Mouse (Mus musculus) thymus, postnatal 36 days (tissue): Measurements from ENCODE around the gene Dph2.

ENCODE experiments used
- DNase-seq, 2 experiments: peaks; one replicate each; pipeline ENCODE4 v3.0.0; 2022; ENCODE audit warnings: mixed read lengths in 2 of 2

Gene Dph2

DNA sequence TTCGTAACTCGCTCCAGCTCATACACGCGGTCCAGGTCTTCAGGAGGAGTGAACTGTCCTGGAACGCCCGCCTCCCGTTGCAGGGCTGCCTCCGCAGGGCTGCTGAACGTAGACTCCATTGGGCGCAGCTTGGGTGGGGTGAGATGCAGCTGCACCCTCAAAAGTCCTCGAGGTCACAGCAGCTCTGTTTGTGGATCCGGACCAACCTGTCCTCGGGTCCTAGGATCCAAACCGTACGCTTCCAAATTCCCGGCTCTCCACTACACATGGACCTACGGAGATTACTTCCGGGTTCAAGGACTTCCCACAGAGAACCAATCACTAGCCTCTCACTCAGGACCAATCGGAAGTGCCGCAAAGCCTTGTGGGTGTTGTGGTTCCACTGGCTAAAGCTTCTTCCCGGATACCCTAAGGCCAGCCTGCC lies at the start of gene Dph2:
TSS of gene Dph2 (minus strand) at position 295 of the 424 bp plus-strand sequence.
- DNase-seq: peak; percentile 71 to 82

DNA sequence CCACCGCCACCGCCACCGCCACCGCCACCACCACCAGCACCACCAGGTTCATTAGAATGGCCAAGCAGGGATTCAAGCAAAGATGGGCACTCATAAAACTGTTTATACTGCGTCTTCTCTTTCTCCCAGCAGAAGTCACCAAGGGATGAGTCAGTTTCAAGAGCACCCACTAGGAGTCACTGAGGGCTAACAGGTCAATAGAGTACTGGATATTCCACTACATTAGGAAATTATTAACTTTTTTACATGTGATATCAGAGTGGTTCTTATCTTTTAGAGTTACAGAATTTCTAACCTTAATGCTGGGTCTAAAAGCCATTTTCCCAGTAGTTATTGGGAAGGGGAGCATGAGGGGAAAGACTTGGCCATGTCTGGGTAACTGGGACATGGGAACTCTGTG lies 45.1 kb upstream of the Dph2 start:
- DNase-seq: no peak

DNA sequence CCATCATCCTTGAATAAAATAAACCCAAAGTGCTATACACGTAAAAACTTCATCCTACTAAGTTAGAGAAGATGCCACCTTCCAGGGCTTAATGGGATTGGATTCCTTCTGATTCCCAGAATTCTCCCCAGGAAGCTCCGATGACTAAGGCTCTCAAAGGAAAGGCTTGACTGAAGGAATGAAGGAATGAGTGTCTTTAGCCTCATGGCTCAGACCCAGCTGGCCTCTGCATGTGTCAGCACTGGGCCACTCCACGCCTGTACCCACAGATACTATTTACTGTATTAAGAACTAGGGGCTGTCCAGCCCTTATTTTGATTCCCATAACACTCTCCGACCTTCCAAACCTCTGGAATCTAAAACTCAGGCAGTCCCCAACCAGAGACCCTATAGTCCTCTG lies 42.2 kb upstream of the Dph2 start:
- no peak for DNase-seq

DNA sequence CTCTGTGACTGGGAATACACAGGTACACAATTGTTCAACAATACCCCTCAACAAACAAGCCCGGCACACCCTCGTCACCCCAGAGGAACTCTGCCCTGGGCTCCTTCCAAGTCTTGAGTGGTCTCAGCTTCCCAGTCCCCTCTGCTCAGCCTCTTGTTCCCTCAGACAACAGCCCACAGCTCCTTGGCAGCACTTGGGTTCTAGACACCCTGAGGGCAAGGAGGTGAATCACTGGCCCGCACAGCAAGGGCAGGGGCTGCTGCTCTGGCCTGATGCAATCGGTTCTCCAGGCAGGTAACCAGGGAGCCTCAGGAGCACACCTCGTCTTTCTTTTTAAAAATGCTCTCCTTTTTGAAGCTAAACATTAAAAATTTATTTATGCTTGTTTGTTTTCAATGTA lies 41.4 kb upstream of the Dph2 start:
- no peak for DNase-seq

DNA sequence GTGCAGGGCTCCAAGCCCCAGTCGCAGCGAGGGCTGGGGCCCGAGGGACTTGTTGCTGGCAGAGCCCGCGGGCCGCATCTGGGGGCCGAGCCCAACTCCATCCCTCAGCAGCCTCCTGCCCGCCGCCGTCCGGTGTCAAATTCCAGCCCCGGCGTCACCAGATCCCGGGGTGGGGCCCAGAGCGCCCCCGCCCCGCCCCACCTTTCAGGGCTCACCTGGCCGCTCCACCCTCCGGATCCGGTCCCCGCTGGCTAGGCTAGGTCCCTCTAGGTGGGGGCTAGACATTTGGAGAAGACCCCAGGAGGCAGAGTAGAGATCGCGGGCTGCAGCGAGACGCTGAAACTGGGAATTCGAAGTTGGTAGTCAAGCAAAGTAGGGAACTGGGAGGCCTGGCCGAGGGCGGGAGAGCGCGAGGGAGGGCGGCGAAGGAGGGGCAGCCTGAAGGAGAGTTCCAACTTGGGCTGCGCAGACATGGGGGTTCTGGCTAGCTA lies 37.6 kb upstream of the Dph2 start, which contains the start of gene Artn:
TSS of gene Artn (minus strand) at position 373 of the 491 bp plus-strand sequence.
- peak in 1 of 2 experiments; percentile 12 for DNase-seq

DNA sequence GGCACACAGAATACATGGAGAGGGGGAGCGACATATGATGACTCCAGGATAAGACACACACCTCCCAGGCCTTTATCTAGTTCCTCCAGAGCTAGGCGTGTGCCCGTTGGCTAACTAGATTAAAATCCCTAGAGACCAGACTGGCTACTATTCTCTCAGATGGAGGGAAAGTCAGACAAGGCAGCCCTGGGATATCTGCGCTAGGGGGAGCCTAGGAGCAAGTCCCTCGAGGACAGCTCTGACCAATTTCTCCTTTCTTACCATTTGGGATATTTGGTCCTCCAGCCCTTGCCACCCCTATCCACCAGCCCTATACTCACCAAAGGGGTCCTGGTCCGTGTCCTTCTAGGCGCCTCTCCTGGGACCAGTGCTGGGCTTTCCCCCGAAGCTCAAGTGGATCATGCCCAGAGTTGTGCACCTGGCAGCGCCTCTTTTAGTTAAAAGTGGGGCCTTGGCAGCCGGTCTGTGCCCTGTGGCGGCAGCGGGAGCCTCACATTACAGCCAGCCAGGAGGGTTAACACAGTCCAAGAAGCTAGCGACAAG lies 36.9 kb upstream of the Dph2 start:
- DNase-seq: no peak

DNA sequence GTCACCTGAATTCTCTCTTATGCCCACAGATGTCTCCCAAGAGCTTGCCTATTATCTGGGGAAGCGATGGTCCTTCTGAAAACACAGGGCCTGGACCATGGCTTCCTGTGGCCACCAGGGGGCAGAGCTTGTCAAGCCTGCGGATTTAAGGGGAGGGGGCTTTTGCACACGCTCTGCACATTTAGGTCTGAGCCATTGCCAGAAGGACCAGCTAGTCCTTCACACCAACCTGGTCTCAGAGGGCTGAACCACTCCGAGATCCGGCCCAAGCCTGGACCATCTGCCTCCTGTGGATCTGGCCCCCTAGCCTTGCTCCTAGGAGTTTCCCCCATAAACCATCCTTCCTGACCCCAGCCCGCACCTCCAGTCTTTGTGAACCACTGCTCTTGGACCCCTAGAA lies 36.4 kb upstream of the Dph2 start:
- DNase-seq: peak; percentile 18 to 24

DNA sequence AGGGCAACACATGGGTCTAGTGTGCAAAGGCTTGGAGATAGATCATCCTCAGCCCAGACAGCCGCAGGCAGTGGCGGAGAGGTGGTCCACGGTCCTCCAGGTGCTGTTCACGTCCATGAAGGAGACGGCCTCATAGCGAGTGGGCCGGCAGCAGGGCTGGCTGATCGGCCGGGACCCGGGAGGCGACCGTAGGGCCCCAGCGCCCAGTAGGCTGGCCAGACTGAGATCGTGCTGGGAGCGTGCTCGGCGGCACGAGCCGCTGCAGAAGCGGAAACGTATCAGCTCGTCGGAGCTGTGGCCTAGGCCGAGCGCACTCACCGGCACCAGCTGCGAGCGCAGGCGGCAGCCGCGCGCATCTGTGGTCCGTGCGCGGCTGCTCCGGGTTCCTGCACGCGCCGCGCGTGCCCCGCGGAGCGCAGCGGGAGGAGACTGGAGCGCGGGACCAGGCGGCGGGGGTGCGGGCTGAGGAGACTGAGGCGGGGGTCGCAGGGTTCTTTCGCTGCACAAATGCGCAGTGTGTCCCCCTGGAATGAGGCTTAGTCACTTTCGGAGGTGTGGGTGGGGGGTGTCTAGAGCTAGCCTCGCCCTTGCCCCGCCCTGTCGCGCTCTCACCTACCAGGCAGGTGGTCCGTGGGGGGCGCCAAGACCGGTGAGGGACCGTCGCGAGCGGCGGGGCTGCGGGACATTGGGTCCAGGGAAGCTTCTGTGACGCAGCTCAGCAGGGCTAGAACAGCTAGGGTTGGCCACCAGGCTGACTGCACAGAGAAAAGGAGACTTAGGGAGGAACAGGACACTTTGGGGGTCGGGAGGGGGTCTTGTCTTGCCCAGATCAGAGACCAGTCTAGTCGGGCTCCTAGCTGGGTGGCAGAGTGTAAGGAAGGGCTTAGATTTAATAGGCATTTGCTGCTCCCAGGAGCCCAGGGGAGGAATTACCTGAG lies 35.0 kb upstream of the Dph2 start:
- peak; percentile 17 to 29 for DNase-seq

DNA sequence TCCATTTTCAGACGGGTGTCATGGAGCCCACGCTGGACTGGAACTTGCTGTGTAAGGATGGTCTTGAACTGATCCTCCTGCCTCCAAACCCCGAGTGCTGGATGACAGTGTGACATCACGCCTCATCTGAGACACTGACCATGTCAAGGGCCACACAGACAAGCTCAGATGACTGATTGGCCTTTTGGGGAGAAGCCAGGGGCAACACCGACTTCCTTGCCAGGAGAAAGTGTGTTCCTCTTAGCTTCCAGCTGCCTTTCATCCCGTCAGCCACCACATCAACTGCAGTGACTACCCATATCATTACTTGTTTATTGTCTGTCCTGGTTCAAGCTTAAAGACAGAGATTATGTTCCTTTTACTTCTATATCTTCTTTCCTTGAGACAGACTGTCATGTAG lies 33.1 kb upstream of the Dph2 start:
- DNase-seq: no peak

DNA sequence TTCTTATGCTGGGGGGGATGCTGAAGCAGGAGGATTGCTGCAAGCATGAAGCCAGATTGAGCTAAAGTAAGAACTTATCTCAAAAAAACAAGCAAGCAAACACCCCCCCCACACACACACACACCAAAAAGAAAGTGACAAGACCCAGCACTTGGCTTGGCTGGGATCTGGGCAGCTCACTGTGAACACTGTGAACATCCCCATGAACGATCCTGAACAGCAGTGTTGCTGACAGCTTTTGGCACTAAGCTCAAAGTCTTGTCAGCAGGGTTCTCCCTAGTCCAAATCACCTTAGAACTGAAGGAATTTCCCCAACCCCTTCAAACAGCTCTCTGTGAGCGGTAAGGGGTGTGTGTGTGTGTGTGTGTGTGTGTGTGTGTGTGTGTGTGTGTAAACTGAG lies 31.6 kb upstream of the Dph2 start:
- no peak for DNase-seq

DNA sequence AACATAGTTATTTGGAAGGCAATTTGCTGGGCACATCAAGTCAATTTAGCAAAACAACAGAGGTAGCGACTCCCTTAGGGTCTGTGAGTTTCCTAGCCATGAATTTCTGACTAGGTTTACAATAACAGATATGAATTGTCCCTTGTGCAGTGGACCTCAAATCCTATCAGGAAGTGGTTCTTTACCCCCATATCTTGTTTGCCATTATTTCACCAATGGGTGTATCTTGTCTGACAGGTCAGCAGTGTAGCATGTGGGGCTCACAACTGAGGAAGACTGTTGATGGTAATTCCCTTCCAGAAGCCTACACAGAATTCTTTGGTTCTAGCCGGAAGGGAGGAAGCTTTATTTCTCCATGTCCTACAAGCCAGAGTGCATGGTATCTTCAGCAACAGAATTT lies 29.5 kb upstream of the Dph2 start:
- DNase-seq: no peak

DNA sequence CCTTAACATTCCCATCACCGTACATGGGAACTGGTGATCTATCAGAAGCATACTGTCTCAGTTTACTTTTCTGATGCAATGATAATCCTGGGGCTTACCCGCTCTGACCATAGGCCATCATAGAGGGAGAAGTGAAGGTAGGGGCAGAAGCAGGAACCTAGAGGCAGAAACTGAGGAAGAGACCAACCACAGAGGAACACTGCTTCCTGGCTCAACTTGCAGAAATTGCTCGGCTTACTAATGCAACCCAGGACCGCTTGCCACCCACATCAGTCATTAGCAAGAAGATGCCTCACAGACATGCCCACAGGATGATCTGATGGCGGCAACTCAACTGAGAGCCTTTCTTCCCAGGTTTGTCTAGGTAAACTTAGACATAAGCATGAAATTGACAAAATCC lies 26.9 kb upstream of the Dph2 start:
- no peak for DNase-seq

DNA sequence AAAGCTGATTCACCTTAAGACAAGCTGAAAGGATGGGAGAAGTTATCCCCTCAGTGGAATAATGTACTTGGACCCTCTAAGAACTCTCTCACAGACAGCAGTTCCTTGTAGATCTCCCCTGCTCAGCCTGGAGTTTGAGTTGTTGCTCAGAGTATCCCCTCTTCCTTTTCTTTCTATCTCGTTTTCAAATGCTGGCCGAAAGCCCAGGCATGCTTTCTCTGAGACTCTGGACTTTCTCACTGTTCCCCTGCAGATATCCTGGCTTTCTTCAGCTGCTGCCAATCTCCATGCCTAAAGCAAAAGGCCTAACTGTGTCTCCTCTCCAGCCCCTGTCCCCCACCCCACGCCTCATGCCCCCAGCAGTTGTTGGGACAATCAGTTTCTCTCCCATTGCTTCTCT lies 26.4 kb upstream of the Dph2 start:
- DNase-seq: no peak

DNA sequence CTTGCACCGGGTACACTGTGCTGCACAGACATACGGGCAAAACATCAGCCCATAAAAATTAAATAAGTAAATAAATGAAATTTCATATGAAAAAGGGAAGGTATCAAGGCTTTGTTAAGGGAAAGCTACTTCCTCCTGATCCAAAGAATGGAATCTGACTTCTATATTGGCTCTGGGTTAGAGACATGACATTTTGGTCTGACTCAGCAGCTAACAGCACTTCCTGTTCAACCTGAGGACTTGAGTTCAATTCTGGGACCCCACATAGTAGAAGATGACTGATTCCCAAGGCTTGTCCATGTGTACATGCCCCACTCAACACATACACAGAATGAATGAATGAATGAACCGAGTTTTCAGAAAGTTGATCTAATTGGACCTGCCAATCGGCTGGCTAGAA lies 26.0 kb upstream of the Dph2 start:
- no peak for DNase-seq

DNA sequence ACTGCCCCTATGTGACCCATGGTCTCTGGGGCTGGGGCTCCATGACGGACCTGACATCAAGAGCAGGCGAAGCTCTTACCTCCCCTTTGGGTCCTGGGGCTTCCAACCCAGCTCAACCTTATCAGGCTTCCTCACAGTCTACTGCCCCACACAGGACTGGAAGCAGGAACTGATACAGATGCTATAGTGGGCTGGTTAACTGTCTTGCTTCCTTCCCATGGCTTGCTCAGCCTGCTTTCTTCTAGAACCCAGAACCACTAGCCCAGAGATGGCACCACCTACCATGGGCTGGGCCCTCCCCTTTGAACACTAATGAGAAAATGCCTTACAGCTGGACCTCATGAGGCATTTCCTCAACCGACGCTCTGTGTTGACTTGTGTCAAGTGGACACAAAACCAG lies 25.6 kb upstream of the Dph2 start:
- no peak for DNase-seq

DNA sequence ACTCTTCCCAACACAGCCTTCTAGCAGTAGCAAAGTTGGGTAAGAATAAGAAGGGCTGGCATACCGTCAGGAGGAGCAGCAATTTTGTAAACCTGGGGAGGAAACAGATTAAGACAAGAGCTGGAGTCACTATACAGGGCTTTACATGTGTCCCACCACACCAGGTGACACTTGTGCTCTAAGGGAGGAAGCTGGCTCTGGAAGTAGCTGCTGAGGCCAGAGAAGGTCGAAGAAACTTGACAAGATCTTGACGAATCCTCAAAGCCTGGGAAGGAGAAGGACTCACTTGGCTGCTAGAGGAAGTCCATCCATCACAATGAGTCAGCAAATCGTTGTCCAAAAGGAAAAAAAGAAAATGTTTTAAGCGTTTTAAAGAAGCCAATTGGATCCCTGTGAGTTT lies 24.6 kb upstream of the Dph2 start:
- DNase-seq: no peak

DNA sequence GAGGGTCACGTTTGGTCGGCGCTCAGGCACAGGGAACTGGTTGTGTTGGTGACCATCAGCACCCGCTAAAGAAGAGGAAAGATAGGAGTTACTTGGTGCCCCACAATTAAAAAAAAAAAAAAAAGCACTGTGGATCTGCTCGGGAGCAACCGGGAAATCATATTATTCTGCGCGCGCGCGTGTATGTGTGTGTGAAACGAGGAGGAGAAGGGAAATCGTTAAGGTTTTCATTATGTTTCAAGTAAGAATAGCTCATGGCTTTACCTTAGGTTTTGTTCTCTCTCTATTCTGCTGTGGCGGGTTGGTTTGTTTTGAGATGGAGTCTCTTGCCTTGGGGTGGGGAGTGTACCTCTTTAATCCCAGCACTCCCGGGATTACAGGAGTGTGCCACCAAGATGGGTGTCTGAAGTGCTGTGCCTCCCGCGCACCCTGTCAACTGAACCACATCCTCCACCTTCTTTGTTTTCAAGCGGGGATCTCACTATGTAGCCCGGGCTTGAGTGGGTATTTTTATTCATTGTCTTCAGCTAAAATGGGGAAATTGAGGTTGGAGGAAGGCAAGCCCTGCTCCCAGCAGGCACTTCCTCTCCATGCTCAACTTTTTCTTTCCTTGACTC lies 23.8 kb upstream of the Dph2 start:
- DNase-seq: peak; percentile 16 to 20

DNA sequence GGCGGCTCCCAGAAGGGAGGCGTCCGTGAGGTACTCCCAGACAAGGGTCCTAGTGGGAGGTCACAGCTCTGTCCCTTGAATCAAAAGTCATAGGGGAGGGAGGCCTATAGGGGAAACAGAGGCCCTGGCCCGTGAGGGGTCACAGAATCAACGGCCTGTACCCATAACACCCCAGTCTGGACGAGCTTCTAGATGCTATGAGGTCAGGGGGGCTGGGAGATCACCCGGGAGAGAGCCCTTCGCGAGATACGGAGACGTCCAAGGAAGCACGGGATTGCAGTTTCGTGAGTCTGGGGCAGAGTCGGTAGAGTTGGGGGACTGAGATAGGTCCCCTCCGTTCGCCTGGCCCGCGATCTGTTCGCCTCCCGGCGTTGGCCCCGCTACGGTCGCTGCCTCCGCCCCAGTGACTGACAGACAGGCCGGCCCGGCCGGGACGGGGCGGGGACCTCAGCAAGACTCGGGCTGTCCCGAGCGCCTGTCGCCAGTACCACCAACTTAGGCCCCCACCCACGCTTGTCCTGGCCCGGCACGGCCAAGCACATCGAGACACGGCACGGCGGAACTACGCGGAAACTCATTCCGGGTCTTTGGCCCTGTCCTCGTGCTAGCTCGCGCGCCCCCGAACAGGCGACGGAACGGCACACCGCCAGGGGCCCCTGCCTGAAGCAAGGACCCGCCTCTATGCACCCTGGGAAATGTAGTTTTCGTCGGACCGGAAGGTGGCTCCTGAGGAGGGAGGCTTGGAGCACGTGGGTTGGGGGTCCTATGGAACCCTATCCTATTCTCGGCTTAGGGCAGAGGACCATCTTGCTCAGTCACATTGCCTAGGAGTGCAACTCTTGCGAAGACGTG lies 23.0 kb upstream of the Dph2 start, which contains the start of gene Ipo13:
TSS of gene Ipo13 (minus strand) at position 409 of the 852 bp plus-strand sequence.
- peak; percentile 92 to 94 for DNase-seq

DNA sequence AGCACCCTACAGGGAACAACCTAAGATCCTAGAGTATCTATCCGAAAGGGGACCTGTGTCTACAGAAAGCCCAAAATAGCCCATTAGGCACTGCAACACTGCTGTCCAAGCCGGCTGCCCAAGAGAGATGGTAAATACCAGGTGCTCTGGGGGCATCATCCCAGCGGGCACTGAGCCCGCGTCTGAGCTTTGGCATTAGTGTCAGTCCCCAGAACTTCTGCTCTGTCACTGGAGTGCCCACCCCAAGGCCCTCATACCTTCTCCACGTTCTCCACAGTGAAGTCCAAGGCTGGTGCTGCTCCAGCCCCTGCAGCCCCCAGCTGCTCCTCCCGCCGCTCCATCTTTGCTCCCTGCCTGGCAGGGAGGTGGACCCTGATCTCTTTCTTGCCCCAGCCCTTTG lies 22.2 kb upstream of the Dph2 start:
- no peak for DNase-seq

DNA sequence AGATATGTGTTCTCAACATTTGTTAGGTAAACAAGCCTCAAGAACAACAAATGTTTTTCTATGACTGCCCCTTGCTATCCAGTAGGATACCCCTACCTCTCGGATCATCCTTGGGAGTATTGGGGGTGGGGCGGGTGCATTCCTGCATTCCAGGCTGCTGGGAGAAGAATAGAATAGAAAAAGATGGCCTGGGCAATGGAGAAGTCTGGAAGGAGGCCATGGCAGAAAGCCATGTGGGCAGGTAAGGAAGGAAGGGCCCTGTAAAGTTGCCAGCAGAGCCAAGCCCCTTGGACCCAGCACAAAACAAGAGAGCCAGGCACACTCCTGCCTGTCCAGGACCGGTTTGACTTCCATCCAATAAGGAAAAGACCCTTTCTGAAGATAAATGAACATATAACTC lies 21.6 kb upstream of the Dph2 start:
- DNase-seq: no peak

DNA sequence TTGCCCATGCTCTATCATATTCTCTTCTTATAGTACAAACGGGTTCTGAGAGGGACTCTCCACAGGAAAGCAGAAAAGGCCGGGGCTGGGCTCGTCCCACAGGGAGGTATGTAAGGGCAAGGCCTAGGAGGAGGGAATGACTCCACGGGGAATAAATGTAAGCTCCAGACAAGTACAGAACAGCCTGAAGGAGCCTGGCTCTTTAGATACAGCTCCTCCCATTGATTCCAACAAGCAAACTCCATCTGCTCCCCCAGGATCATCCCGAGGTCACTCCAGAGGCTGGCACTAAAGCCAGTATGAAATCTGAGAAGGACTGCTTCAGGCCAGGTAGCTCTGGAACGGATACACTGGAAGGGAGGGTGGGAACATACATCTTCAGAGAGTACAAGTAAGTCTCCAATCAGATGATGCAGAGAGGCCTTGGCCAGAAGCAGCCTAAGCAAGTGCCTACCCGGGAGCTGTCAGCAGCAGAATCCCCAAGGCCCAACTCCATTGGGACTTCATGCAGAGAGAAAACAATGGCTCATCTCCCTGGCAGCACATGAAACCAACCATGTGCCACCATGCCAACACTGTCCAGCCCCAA lies 20.9 kb upstream of the Dph2 start:
- DNase-seq: no peak

DNA sequence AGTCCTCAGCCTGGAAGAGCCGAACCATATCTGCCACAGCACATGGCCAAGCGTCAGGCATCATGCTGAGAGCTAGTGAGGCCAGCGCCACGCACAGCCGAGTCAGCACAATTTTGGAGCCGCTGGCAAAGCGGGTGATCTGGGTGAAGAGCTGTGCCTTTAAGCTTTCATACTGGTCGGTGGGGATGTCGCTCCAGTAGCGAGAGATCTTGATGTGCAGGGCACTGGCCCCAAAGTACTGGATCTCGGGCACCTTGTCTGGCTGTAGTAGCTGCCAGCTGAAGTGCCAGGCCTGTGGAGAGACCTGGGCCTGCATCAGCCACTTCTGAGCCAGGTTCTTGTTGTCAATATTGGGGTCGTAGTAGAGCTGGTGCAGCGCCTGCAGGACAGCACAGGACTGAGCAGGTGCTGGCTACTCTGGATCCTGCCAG lies 20.3 kb upstream of the Dph2 start:
- no peak for DNase-seq
